Mouse (Mus musculus): ENCODE results near the gene Eea1. TPM values are rescaled to one million over a fixed set of nuclear protein-coding genes. Genes with fewer than 3 reads are reported as not detected.
"Not testable (repeated sequence)": the region's sequence is repeated elsewhere in the genome, so short reads cannot be mapped to it uniquely, and the experiment has no call there.

Gene Eea1
- total RNA-seq, 2 experiments from 2014 or later = 37.0 to 37.6 TPM

DNA sequence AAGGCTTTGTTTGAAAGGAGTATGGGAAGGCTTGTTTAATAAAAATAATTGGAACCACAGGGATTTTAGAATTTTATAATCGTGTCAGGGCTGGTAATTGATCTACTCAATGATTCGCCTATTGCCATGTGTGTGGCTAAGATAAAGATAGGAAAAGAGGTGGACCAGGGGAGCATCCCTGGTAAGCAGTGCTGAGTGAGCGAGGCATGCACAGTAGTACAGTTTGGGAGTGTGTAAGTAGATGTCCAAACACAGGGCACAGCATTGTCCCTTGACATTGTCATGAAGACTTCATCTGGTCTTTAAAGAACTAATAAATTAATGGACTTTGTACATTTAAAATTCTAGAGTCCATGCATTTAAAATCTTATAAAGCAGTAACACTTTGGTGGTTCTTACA is 93.7 kb downstream of the Eea1 start:
- no peak for TF ChIP-seq CTCF (conservative IDR thresholded peaks at IDR 0.05)
- DNase-seq (ENCODE audit: low spot score in 2 of 2) = no peak
- H3K4me3 ChIP-seq = no peak overlapping the region
- H3K27ac ChIP-seq = no peak overlapping the region

DNA sequence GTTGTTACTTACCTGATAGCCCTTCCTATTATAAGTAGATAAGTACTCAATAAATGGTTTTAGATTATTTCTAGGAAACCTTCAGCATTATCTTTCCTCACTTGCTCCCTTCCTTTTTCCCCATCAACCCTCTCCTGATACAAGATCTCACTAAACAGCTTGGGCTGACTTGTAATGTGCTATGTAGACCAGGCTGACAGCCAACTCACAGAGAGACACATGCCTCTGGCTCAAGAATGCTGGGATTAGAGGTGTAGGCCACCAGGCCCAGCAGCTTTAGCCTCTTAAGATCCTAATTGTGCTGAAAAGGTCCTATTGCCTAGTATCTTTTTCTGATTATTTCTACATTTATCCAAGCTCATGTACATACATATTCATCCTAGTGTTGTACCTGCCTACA is 95.5 kb downstream of the Eea1 start:
- DNase-seq (ENCODE audit: low spot score in 2 of 2) = no peak
- H3K4me3 ChIP-seq = no peak overlapping the region
- no peak overlapping the region for H3K27ac ChIP-seq
- no peak for TF ChIP-seq CTCF (conservative IDR thresholded peaks at IDR 0.05)

DNA sequence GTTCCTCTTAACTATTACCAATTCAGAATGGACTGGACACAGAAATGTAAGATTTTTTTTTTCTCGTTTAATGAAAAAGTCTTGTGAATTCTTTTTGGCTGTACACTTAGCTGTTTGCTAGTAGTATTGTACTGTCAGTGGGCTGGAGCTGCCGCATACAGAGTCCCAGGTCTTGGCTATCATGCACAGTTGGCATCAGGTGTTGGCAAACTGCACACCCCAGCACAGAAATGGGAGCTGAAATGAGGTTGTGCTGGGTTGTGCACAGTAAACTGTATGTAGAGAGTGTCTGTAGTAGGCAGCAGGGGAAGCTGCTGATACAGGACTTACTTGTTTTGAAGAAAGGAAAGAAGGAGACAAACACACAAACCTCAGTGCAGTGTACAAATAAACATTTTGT is 103.8 kb downstream of the Eea1 start:
- peak overlapping the region; percentile 28; the same call in 1 of the 2 replicates for H3K27ac ChIP-seq
- H3K4me3 ChIP-seq = no peak overlapping the region
- TF ChIP-seq CTCF (conservative IDR thresholded peaks at IDR 0.05) = no peak
- peak in 1 of 2 experiments; percentile 20 for DNase-seq (ENCODE audit: low spot score in 2 of 2)

DNA sequence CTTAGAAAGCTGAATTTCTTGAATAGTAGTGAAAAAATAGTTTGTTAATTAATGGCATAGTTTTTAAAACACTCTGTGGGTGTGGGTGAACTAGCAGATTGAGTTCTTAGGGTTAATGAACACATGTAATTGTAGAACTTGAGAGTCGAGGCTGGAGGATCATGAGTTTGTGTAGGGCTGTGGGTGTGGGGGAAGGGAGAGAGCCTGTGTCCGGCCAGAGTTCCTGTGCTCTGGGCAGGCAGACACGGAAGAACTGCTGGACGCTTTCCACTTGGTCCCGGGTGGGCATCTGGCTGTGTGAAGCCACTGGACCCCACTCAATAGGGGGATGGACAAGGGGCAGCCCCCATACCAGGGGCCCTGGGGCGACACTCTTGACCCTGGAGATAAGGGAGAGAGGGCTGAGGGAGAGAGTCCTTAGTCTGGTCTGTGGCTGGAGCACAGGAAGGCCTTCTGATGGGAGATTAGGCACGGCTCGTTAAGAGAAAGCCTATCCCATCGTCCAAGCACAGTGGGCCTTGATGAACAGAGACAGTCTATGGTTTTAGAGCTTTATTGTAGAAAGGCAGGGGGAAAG is 107.6 kb downstream of the Eea1 start:
- H3K27ac ChIP-seq = no peak overlapping the region
- H3K4me3 ChIP-seq = no peak overlapping the region
- no peak for DNase-seq (ENCODE audit: low spot score in 2 of 2)
- TF ChIP-seq CTCF (conservative IDR thresholded peaks at IDR 0.05) = no peak

DNA sequence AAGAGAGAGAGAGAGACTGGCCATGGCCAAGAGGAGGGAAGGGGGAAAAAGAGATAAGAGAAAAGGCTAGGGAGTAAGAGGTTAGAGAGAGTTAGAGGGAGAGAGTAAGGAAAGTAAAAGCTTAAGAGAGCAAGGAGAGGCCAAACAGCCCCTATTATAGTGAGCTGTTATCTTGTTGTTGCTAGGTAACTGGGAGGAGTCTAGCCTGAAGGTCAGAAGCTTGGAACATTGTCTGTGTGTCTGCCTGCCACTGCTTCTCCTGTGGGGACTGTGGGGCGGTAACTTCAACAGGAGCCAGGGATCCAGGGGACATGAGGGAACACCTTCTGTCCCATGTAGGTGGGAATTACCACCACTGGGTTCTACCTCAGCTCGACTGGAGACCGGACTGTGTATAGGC is 108.1 kb downstream of the Eea1 start:
- TF ChIP-seq CTCF (conservative IDR thresholded peaks at IDR 0.05) = no peak
- H3K27ac ChIP-seq = no peak overlapping the region
- H3K4me3 ChIP-seq = no peak overlapping the region
- DNase-seq (ENCODE audit: low spot score in 2 of 2) = no peak

DNA sequence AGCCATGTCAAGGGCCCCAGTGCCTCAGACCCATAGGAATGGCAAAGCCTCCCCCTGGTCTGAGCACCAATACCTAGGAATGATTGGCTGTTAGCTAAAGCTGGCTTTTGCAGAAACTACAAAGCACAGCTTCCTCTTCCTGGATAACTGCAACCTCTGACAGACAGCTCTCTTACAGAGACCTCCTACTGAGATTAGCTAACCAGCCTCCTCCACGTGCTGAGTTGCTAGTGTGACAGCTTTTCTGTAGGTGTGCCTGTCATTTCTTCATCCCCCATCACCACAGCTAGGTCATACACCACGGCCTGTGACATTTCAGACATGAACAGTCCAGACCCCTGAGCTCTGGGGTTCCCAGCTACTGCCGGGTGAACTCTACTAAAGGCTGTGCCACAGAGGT is 126.9 kb downstream of the Eea1 start:
- no peak for TF ChIP-seq CTCF (conservative IDR thresholded peaks at IDR 0.05)
- Histone ChIP-seq H3K4me3 (no peak overlapping the region), H3K27ac (0 out of 2 replicates have a peak overlapping the region, but pooled peaks have one; percentile 25)
- peak in 1 of 2 experiments; percentile 23 for DNase-seq (ENCODE audit: low spot score in 2 of 2)

DNA sequence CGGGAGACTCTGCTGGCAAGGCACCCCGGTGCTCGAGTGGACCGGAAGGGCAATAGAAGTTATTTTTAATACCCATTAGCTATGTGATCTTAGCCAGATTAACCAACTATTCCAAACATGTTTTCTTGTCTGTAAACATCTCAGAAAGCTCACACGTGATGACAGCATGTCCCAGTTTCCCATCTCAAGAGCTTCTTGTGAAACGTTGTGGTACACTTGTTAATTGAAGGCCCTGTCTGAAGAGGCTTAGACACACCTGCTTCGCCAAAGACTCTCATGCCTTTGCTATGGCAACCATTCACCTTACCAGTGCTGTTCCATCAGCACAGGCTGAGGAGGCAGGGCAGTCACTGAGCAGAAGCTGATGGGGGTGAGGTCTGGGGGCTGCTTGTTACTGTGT is 133.9 kb downstream of the Eea1 start:
- Histone ChIP-seq H3K4me3 (no peak overlapping the region), H3K27ac (no peak overlapping the region)
- no peak for TF ChIP-seq CTCF (conservative IDR thresholded peaks at IDR 0.05)
- DNase-seq (ENCODE audit: low spot score in 2 of 2) = no peak

DNA sequence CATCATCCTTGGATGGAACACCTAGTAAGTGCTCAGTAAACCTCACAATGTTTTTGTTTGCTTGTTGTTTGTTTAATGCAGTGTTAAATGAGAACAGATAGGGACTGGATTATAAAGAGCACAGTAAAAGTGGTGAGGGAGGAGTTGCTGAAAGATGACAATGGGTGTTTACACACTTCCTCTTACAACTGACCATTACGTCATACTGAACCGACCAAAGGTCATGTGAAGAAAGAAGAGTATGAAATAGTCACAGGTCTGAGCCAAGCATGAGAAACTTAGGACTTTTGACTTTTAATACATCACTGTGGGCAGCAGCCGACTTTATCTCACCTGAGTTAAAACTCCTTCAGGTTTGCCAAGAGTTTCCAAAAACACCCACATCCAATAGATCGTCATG is 135.0 kb downstream of the Eea1 start:
- no peak for TF ChIP-seq CTCF (conservative IDR thresholded peaks at IDR 0.05)
- DNase-seq (ENCODE audit: low spot score in 2 of 2) = no peak
- Histone ChIP-seq H3K4me3 (no peak overlapping the region), H3K27ac (peak overlapping the region; percentile 73)

DNA sequence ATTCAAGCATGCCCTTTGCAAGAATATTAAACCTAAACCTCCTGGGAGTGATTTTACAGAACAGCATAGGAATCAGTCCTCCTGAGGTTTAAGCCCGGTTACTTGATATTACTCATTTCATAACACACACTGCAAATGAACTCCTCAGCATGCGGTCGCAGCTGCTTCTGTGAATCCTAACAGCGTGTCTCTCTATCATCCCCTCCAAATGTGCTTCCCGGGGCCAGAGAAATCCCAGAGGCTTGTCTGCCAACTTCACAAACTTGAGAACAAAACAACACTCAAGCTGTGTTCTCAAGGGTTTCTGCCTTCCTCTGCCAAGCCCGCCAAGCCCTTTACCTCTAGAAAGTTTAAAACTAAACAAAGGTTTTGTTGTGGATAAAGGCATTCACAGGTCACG is 135.4 kb downstream of the Eea1 start:
- Histone ChIP-seq H3K27ac (peak overlapping the region; percentile 73), H3K4me3 (no peak overlapping the region)
- no peak for TF ChIP-seq CTCF (conservative IDR thresholded peaks at IDR 0.05)
- DNase-seq (ENCODE audit: low spot score in 2 of 2) = peak in 1 of 2 experiments; percentile 60

DNA sequence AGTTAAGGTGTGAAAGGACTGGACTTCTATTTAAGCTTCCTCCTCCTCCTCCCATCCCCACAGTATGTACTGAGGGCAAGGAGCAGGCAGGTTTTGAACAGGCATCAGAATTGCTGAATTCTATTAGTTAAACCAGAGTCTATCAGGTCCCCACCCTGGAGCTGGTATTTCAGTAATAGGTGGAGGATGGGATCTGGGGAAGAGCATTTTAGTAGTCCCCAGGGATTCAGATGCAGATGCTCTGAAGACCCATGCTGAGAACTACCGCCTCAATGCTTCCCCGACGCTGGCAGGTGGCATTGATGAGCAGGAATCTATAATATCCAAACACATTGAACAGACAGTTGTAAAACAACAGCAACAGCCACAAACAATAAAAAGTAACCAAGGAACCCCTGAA is 136.0 kb downstream of the Eea1 start:
- peak overlapping the region; percentile 73 for H3K27ac ChIP-seq
- TF ChIP-seq CTCF (conservative IDR thresholded peaks at IDR 0.05) = no peak
- H3K4me3 ChIP-seq = no peak overlapping the region
- DNase-seq (ENCODE audit: low spot score in 2 of 2) = no peak

DNA sequence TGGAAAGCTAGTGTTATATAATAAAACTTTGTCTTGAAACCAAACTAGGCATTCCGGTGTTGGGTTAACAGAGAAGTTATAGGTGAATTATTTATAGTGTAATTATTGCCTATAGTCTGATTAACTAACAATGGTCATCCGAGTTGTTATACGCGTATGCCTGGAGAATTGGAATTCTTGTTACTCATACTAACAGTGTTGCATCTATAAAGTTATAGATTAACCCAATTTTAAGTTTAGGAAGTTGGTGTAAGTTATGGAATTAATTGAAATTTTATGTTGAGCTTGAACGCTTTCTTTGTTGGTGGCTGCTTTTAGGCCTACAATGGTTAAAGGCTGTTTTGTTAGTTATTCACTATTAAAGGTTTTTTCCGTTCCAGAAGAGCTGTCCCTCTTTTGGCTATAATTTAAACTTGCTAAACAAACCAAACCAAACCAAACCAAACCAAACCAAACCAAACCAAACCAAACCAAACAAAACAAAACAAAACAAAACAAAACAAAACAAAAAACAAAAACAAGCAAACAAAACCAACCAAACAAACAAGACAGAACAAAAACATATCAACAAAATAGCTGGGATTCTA is 137.1 kb downstream of the Eea1 start:
- H3K27ac ChIP-seq; DNase-seq (ENCODE audit: low spot score in 2 of 2); H3K4me3 ChIP-seq: not testable (repeated sequence)

DNA sequence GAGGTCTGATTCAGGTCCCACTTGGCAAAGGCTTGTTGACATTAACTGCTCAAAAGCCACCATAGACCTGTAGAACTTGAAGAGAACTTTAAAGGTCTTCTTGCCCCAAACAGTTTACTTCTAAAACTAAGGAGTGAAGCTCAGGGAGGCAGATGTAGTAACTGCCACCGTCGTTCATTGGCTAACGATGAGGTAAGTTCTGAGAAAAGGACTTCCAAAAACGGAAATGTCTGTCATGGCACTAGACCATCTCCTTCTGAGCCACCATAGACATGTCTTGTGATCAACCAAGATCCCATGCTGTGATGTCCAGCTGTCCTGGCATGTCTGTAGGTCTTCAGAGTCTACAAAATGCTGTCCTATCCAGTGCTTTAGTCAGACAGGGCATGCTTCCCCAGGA is 139.4 kb downstream of the Eea1 start:
- no peak for TF ChIP-seq CTCF (conservative IDR thresholded peaks at IDR 0.05)
- no peak overlapping the region for H3K4me3 ChIP-seq
- DNase-seq (ENCODE audit: low spot score in 2 of 2) = no peak
- peak overlapping the region; percentile 55 for H3K27ac ChIP-seq

DNA sequence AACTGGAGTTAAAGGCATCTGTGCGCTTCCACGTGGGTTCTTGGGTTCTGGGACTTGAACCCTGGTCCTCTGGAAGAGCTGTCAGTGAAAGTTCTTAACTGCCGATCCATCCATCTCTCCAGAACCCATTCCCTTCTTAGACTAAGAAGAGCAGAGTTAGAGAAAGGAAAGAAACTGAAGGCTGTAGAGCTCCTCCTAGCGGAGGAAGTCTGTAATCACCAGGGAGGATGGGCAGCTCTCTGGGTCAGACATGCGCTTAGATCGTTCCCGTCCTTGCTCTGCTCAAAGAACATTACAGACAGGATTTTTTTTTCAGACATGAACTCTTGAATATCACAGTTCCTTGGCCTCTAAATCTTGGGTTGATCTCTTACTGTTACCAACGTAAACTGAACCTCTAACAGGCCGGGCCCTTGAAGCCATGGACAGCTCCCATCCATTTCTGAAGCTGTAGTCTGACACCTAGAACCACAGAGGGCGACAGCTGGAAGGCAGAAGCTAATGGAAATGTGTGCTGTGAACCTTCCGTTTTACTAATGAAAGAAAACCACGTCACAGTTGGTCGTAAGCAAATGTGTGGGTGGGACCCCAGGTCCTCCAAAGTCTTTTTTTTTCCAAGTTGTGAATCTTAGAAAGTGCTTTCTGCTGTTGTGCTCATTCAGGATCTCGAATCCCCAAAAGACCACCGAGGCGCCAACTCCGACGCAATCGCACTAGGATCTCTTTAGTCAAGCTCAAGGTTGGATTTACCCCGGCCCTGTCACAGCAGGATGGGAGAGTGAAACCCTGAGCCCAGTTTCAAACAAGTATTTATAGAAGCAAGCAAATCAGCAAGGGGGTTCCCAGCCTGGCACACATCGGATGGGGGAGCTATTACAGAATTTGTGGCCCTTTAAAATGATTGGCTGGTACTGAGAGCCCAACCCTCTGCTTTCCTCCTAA is 140.3 kb downstream of the Eea1 start:
- peak; percentile 82 for TF ChIP-seq CTCF (conservative IDR thresholded peaks at IDR 0.05)
- H3K4me3 ChIP-seq = no peak overlapping the region
- DNase-seq (ENCODE audit: low spot score in 2 of 2) = no peak
- no peak overlapping the region for H3K27ac ChIP-seq
